Mouse (Mus musculus): ENCODE data around the gene Olfr834.
A peak's percentile ranks its signal among the peaks of the same experiment; 100 is the strongest.

Gene Olfr834

DNA sequence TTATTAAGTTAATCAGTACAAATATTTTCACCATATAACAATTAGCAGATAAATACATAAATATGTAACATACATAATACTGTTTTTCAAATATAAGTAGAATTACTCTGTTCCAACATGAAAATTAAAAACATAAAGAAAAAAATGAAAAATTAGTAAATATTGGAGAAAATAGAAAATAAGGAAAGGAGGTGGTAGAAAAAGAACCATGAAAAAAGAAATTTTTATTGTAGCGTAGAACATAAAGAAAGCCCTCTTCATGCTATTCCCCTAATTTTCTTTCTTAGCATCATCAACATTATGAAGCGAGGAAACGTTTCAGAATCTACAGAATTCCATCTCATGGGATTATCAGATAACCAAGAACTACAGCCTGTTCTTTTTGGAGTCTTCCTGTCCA lies at the start of gene Olfr834:
Gene Olfr834 (plus strand): TSS at position 301 of the 400 bp plus-strand sequence.
- no peak for DNase-seq (ENCODE audit: low read depth, low spot score)

DNA sequence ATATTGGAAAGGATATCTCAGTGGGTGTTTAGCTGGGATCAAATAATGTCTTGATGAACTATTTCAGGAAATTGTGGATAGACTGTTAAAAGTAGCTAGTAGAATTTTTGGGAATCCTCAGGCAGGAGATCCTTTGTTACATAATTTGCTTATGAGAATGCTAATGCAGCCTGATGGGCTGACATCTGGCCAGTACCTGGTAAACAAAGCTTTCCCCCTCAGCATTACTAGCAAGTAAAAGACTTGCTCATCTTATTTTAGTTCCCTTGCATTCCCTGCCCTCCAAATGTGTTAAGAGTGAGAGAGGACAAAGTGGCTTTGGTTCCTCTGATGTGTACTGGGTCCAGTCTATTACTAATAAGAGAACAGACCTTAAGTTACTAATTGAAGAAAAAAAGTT lies 25.8 kb upstream of the Olfr834 start:
- peak; percentile 76 for DNase-seq (ENCODE audit: low read depth, low spot score)

DNA sequence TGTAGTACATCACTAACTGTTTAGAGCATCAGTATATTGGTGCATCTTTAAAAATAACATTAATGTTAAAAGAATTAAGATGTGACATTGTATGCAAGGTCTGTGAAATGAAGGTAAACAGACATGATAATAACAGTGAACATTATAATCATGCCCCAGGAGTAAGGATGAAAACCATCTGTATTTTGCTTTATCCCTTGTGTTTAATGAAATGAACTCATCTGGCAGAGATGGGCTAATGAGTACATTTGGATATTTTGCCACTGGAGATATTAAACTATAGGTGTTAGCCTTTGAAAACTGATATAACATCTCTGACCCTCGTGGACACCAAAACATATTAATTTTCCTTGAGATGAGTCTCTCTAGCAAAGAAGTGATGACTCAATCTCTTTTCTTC lies 44.6 kb downstream of the Olfr834 start, which contains the start of gene Olfr835:
Gene Olfr835 (plus strand): TSS at position 301 of the 400 bp plus-strand sequence.
- DNase-seq (ENCODE audit: low read depth, low spot score), result no peak
